Mouse (Mus musculus) liver, postnatal 0 days (tissue): ENCODE results near the gene 1700017D01Rik. TPM values are rescaled to one million over a fixed set of nuclear protein-coding genes. Genes with fewer than 3 reads are reported as not detected.
"Not testable (repeated sequence)": the region's sequence is repeated elsewhere in the genome, so short reads cannot be mapped to it uniquely, and the experiment has no call there.

Experiments
- ATAC-seq: fragments of 200-750 bp; cut with Nextera tagmentation; 2 replicates; pipeline ENCODE4 v1.8.0; 2017; ENCODE audit warnings: mild to moderate bottlenecking, moderate library complexity
- DNase-seq: peaks from one replicate; pipeline ENCODE4 v3.0.0-alpha.2; 2016
- H3K27ac ChIP-seq: fragments of 300-500 bp; sonication (generic); 2 replicates; pipeline ENCODE4 v1.5.1; 2014; ENCODE audit warnings: antibody characterized with exemption, moderate library complexity, mild to moderate bottlenecking, low read depth
- H3K27me3 ChIP-seq: fragments of 300-500 bp; sonication (generic); 2 replicates; pipeline ENCODE4 v1.6.1; 2014; ENCODE audit warnings: low read length, control low read depth, mixed read lengths; ENCODE audit not compliant: insufficient read depth
- H3K36me3 ChIP-seq: fragments of 300-500 bp; sonication (generic); replicated peaks from 2 replicates; pipeline ENCODE4 v1.6.1; 2014; ENCODE audit warnings: mild to moderate bottlenecking, control low read depth, low read length, moderate library complexity, mixed read lengths; ENCODE audit not compliant: insufficient read depth
- H3K4me1 ChIP-seq: fragments of 300-500 bp; sonication (generic); 2 replicates; pipeline ENCODE4 v1.6.1; 2014; ENCODE audit warnings: antibody characterized with exemption, mild to moderate bottlenecking, control low read depth; ENCODE audit not compliant: insufficient read depth
- H3K4me2 ChIP-seq: fragments of 300-500 bp; sonication (generic); 2 replicates; pipeline ENCODE4 v1.6.1; 2014; ENCODE audit warnings: low read depth, mild to moderate bottlenecking, low read length, moderate library complexity, mixed read lengths
- H3K4me3 ChIP-seq: fragments of 300-500 bp; sonication (generic); 2 replicates; pipeline ENCODE4 v1.5.1; 2014; ENCODE audit warnings: low read depth, low read length
- H3K9ac ChIP-seq: fragments of 300-500 bp; sonication (generic); replicated peaks from 2 replicates; pipeline ENCODE4 v1.6.1; 2014; ENCODE audit warnings: mild to moderate bottlenecking, moderate library complexity
- H3K9me3 ChIP-seq: fragments of 300-500 bp; sonication (generic); 2 replicates; pipeline ENCODE4 v1.6.1; 2016; ENCODE audit warnings: mild to moderate bottlenecking, control low read depth, low read length, mixed read lengths
- CTCF ChIP-seq: sonication (generic); IDR thresholded peaks from 2 replicates; pipeline ENCODE4 v1.5.1; 2016; ENCODE audit warnings: antibody characterized with exemption, low read depth
- EP300 ChIP-seq: IDR thresholded peaks from 2 replicates; pipeline ENCODE4 v1.6.1; 2016; ENCODE audit warnings: antibody characterized with exemption, low read depth, mild to moderate bottlenecking
- WGBS: fragments of 180-500 bp; shearing (Covaris S2); extraction: QIAGEN DNeasy Blood & Tissue Kit; methylation state at CpG from one replicate; pipeline ENCODE4 v1.1.7; 2014; ENCODE audit not compliant: insufficient replicate concordance; 5-methylcytosine and 5-hydroxymethylcytosine counted together
- polyA plus RNA-seq: library from polyadenylated mRNA; unstranded; fragments of >200 nt; fragmentation: Nextera tagmentation; extraction: Ambion mirVana; gene quantifications from 2 replicates; pipeline ENCODE4 v1.2.1, GENCODE M21; 2015

Gene 1700017D01Rik
- polyA plus RNA-seq, 1 experiment from 2014 or later = not detected

GRCm38 (mm10) chr19:11065202-11065875, 65.3 kb downstream of the 1700017D01Rik start:
- TF ChIP-seq EP300 = no peak
- peak; percentile 20; the same call in 1 of the 2 replicates for TF ChIP-seq CTCF
- H3K4me2 ChIP-seq = no peak overlapping the region
- H3K9me3 ChIP-seq = no peaks in the 10 kb centered on the region
- H3K4me1 ChIP-seq = no peaks in the 10 kb centered on the region
- no peak overlapping the region for H3K4me3 ChIP-seq
- DNase-seq = no peak
- no peaks in the 10 kb centered on the region for H3K27me3 ChIP-seq
- 30% methylated on average over 2 of the region's 2 CpGs for WGBS
- peak; percentile 59 for ATAC-seq
- peak overlapping the region; percentile 69; the same call in 1 of the 2 replicates for H3K27ac ChIP-seq
- H3K9ac ChIP-seq = no peak overlapping the region
- no peaks in the 10 kb centered on the region for H3K36me3 ChIP-seq

GRCm38 (mm10) chr19:11060900-11061299, 69.8 kb downstream of the 1700017D01Rik start:
- no peak for TF ChIP-seq EP300
- TF ChIP-seq CTCF = no peak
- Histone ChIP-seq H3K27me3 (no peaks in the 10 kb centered on the region), H3K27ac (no peak overlapping the region), H3K4me2 (no peak overlapping the region), H3K4me3 (no peak overlapping the region), H3K4me1 (no peaks in the 10 kb centered on the region; the same call in 1 of the 2 replicates), H3K9ac (no peak overlapping the region), H3K36me3 (no peaks in the 10 kb centered on the region), H3K9me3 (no peaks in the 10 kb centered on the region)
- DNase-seq (no peak), ATAC-seq (no peak)
- 77% methylated on average over 1 of the region's 1 CpGs for WGBS

GRCm38 (mm10) chr19:11059967-11060366, 70.7 kb downstream of the 1700017D01Rik start:
- DNase-seq = no peak
- no peak overlapping the region for H3K27ac ChIP-seq
- TF ChIP-seq EP300 (no peak), CTCF (no peak)

GRCm38 (mm10) chr19:11055700-11056099, 75.0 kb downstream of the 1700017D01Rik start:
- not testable (repeated sequence) for H3K9ac ChIP-seq, H3K27me3 ChIP-seq, DNase-seq, H3K9me3 ChIP-seq, H3K36me3 ChIP-seq, H3K4me1 ChIP-seq, H3K4me3 ChIP-seq
- Histone ChIP-seq H3K27ac (peak overlapping the region; percentile 41; the same call in 1 of the 2 replicates), H3K4me2 (peak overlapping the region; percentile 26; the same call in 1 of the 2 replicates)
- ATAC-seq = peak; percentile 64
- 65% methylated on average over 1 of the region's 1 CpGs for WGBS

More at GRCm38 (mm10) chr19:11059967-11060366, 70.7 kb downstream of the 1700017D01Rik start:
- no peaks in the 10 kb centered on the region for H3K36me3 ChIP-seq
- no peaks in the 10 kb centered on the region; the same call in 1 of the 2 replicates for H3K4me1 ChIP-seq
- no peak for ATAC-seq
- no peaks in the 10 kb centered on the region for H3K27me3 ChIP-seq
- H3K9ac ChIP-seq = no peak overlapping the region
- H3K4me2 ChIP-seq = no peak overlapping the region
- no peaks in the 10 kb centered on the region for H3K9me3 ChIP-seq
- H3K4me3 ChIP-seq = no peak overlapping the region

- no peak overlapping the region for H3K4me3 ChIP-seq
- H3K4me1 ChIP-seq = peaks cover 16% of the 10 kb centered on the region
- WGBS = 43% methylated on average over 3 of the region's 3 CpGs
- no peak for DNase-seq
- H3K27me3 ChIP-seq = no peaks in the 10 kb centered on the region
- TF ChIP-seq EP300 (no peak), CTCF (no peak)
- no peak overlapping the region for H3K9ac ChIP-seq
- H3K4me2 ChIP-seq = peak overlapping the region; percentile 34
- H3K36me3 ChIP-seq = no peaks in the 10 kb centered on the region
- no peaks in the 10 kb centered on the region for H3K9me3 ChIP-seq
- peak overlapping the region; percentile 86 for H3K27ac ChIP-seq
- peak; percentile 79 for ATAC-seq
These were observed 77.4 kb downstream of the 1700017D01Rik start for GRCm38 (mm10) chr19:11053277-11053676.

GRCm38 (mm10) chr19:11052877-11053276, 77.8 kb downstream of the 1700017D01Rik start:
- ATAC-seq (peak; percentile 85), DNase-seq (no peak)
- Histone ChIP-seq H3K36me3 (no peaks in the 10 kb centered on the region), H3K4me2 (peak overlapping the region; percentile 34), H3K4me1 (peaks cover 16% of the 10 kb centered on the region), H3K27ac (peak overlapping the region; percentile 86), H3K9ac (no peak overlapping the region), H3K4me3 (no peak overlapping the region), H3K9me3 (no peaks in the 10 kb centered on the region), H3K27me3 (no peaks in the 10 kb centered on the region)
- WGBS = 27% methylated on average over 5 of the region's 5 CpGs
- TF ChIP-seq CTCF (no peak), EP300 (no peak)
